Mouse (Mus musculus): ENCODE measurements around the gene Cacna1d. TPM values are rescaled to one million over a fixed set of nuclear protein-coding genes. Genes with fewer than 3 reads are reported as not detected.
A peak's percentile ranks its signal among the peaks of the same experiment; 100 is the strongest.

The Cacna1d gene
- polyA plus RNA-seq, 1 experiment from 2014 or later: 1.2 TPM

- Histone ChIP-seq H3K9me3 (0 out of 2 replicates have a peak, but pooled peaks cover 3% of the 10 kb centered on the region), H3K4me3 (no peak overlapping the region), H3K36me3 (no peaks in the 10 kb centered on the region), H3K27ac (no peak overlapping the region), H3K4me1 (replicated peaks) (no peaks in the 10 kb centered on the region), H3K27me3 (ENCODE audit: insufficient read depth, poor library complexity, severe bottlenecking) (no peaks in the 10 kb centered on the region)
- no peak for DNase-seq (ENCODE audit: low spot score)
- 76% methylated on average over 7 of the region's 7 CpGs for WGBS
These were observed 191.3 kb downstream of the Cacna1d start for GRCm38 (mm10) chr14:30299946-30300345.

DNA sequence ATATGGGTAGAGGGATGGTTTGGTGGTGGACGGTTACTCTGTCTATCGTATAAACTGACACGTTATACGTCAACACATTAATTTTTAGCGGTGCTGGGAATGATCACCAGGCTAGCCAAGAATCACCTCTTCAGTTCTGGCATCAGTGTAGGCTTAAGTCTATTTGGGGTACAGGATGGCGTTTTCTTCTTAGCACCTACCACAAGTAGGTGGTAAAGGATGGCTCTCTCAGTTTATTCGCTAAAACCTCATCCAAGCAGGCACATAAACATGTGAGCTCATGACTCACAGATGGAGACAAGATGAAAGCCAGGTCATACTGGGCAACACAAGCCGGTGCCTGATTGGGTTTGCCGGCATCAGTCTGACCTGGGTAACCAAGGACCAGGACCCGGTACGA lies 193.8 kb downstream of the Cacna1d start:
- H3K27ac ChIP-seq: no peak overlapping the region
- WGBS: 93% methylated on average over 11 of the region's 11 CpGs
- H3K27me3 ChIP-seq (ENCODE audit: insufficient read depth, poor library complexity, severe bottlenecking): no peaks in the 10 kb centered on the region
- no peaks in the 10 kb centered on the region for H3K36me3 ChIP-seq
- H3K9me3 ChIP-seq: no peaks in the 10 kb centered on the region
- no peak for DNase-seq (ENCODE audit: low spot score)
- no peak overlapping the region for H3K4me3 ChIP-seq
- peaks cover 4% of the 10 kb centered on the region; the same call in 1 of the 2 replicates for H3K4me1 ChIP-seq (replicated peaks)

GRCm38 (mm10) chr14:30292135-30292463 lies 199.2 kb downstream of the Cacna1d start:
- no peak overlapping the region for H3K4me3 ChIP-seq
- DNase-seq (ENCODE audit: low spot score): no peak
- H3K36me3 ChIP-seq: no peaks in the 10 kb centered on the region
- peaks cover 16% of the 10 kb centered on the region for H3K4me1 ChIP-seq (replicated peaks)
- H3K9me3 ChIP-seq: no peaks in the 10 kb centered on the region
- 54% methylated on average over 1 of the region's 1 CpGs for WGBS
- H3K27me3 ChIP-seq (ENCODE audit: insufficient read depth, poor library complexity, severe bottlenecking): no peaks in the 10 kb centered on the region
- H3K27ac ChIP-seq: 0 out of 2 replicates have a peak overlapping the region, but pooled peaks have one; percentile 29

GRCm38 (mm10) chr14:30291389-30292134 lies 199.7 kb downstream of the Cacna1d start:
- no peak for DNase-seq (ENCODE audit: low spot score)
- H3K27ac ChIP-seq: 0 out of 2 replicates have a peak overlapping the region, but pooled peaks have one; percentile 29
- 66% methylated on average over 9 of the region's 9 CpGs for WGBS

GRCm38 (mm10) chr14:30284446-30284845 lies 206.8 kb downstream of the Cacna1d start:
- WGBS: 74% methylated on average over 10 of the region's 10 CpGs
- Histone ChIP-seq H3K9me3 (no peaks in the 10 kb centered on the region), H3K27ac (no peak overlapping the region), H3K4me1 (replicated peaks) (no peaks in the 10 kb centered on the region), H3K27me3 (ENCODE audit: insufficient read depth, poor library complexity, severe bottlenecking) (no peaks in the 10 kb centered on the region), H3K4me3 (no peak overlapping the region), H3K36me3 (no peaks in the 10 kb centered on the region)
- no peak for DNase-seq (ENCODE audit: low spot score)

More at GRCm38 (mm10) chr14:30291389-30292134, 199.7 kb downstream of the Cacna1d start:
- Histone ChIP-seq H3K4me3 (no peak overlapping the region), H3K27me3 (ENCODE audit: insufficient read depth, poor library complexity, severe bottlenecking) (no peaks in the 10 kb centered on the region), H3K36me3 (no peaks in the 10 kb centered on the region), H3K9me3 (no peaks in the 10 kb centered on the region), H3K4me1 (replicated peaks) (peaks cover 16% of the 10 kb centered on the region)

GRCm38 (mm10) chr14:30284022-30284421 lies 207.2 kb downstream of the Cacna1d start:
- DNase-seq (ENCODE audit: low spot score): no peak
- no peaks in the 10 kb centered on the region for H3K4me1 ChIP-seq (replicated peaks)
- H3K4me3 ChIP-seq: no peak overlapping the region
- H3K36me3 ChIP-seq: no peaks in the 10 kb centered on the region
- 73% methylated on average over 10 of the region's 10 CpGs for WGBS
- H3K27ac ChIP-seq: no peak overlapping the region
- no peaks in the 10 kb centered on the region for H3K27me3 ChIP-seq (ENCODE audit: insufficient read depth, poor library complexity, severe bottlenecking)
- no peaks in the 10 kb centered on the region for H3K9me3 ChIP-seq

- Histone ChIP-seq H3K27ac (no peak overlapping the region), H3K4me1 (replicated peaks) (no peaks in the 10 kb centered on the region), H3K9me3 (no peaks in the 10 kb centered on the region), H3K27me3 (ENCODE audit: insufficient read depth, poor library complexity, severe bottlenecking) (no peaks in the 10 kb centered on the region), H3K4me3 (no peak overlapping the region), H3K36me3 (no peaks in the 10 kb centered on the region)
- 86% methylated on average over 9 of the region's 9 CpGs for WGBS
- no peak for DNase-seq (ENCODE audit: low spot score)
These were observed 215.7 kb downstream of the Cacna1d start for GRCm38 (mm10) chr14:30275572-30275971.

GRCm38 (mm10) chr14:30272976-30273375 lies 218.3 kb downstream of the Cacna1d start:
- no peak overlapping the region for H3K27ac ChIP-seq
- H3K4me3 ChIP-seq: no peak overlapping the region
- H3K4me1 ChIP-seq (replicated peaks): no peaks in the 10 kb centered on the region
- DNase-seq (ENCODE audit: low spot score): no peak
- no peaks in the 10 kb centered on the region for H3K36me3 ChIP-seq
- 76% methylated on average over 4 of the region's 4 CpGs for WGBS
- H3K27me3 ChIP-seq (ENCODE audit: insufficient read depth, poor library complexity, severe bottlenecking): no peaks in the 10 kb centered on the region
- no peaks in the 10 kb centered on the region for H3K9me3 ChIP-seq

GRCm38 (mm10) chr14:30272523-30272922 lies 218.7 kb downstream of the Cacna1d start:
- WGBS: 81% methylated on average over 5 of the region's 5 CpGs
- Histone ChIP-seq H3K27me3 (ENCODE audit: insufficient read depth, poor library complexity, severe bottlenecking) (no peaks in the 10 kb centered on the region), H3K9me3 (no peaks in the 10 kb centered on the region), H3K27ac (no peak overlapping the region), H3K36me3 (no peaks in the 10 kb centered on the region), H3K4me1 (replicated peaks) (no peaks in the 10 kb centered on the region), H3K4me3 (no peak overlapping the region)
- DNase-seq (ENCODE audit: low spot score): no peak

GRCm38 (mm10) chr14:30271856-30272255 lies 219.4 kb downstream of the Cacna1d start:
- 85% methylated on average over 8 of the region's 8 CpGs for whole genome bisulfite sequencing
- no peak for DNase-seq (ENCODE audit: low spot score)

GRCm38 (mm10) chr14:30270350-30270749 lies 220.9 kb downstream of the Cacna1d start:
- no peak overlapping the region for H3K4me3 ChIP-seq

More at GRCm38 (mm10) chr14:30271856-30272255, 219.4 kb downstream of the Cacna1d start:
- H3K9me3 ChIP-seq: no peaks in the 10 kb centered on the region
- H3K27ac ChIP-seq: no peak overlapping the region
- H3K4me1 ChIP-seq (replicated peaks): no peaks in the 10 kb centered on the region
- H3K4me3 ChIP-seq: no peak overlapping the region
- H3K36me3 ChIP-seq: no peaks in the 10 kb centered on the region
- H3K27me3 ChIP-seq (ENCODE audit: insufficient read depth, poor library complexity, severe bottlenecking): no peaks in the 10 kb centered on the region

DNA sequence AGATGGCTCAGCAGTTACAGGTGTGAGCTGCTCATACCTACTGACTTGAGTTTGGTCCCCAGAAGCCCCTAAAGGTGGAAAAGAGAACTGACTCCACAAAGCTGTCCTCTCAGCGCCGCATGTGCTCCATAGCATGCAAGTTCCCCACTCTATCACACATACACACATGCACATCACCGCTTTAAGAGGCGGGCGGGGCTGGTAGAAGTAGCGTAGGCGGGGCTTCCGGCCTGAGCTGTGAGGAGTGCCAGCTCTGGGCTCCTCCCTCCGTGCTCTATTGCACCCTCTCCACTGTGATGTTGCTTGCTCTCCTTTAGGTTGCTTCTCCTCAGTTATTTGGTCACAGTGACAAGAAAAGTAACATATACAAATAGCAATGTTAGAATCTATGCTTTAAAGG lies 225.5 kb downstream of the Cacna1d start:
- H3K27me3 ChIP-seq (ENCODE audit: insufficient read depth, poor library complexity, severe bottlenecking): no peaks in the 10 kb centered on the region
- H3K27ac ChIP-seq: no peak overlapping the region
- no peak overlapping the region for H3K4me3 ChIP-seq
- DNase-seq (ENCODE audit: low spot score): no peak
- no peaks in the 10 kb centered on the region for H3K9me3 ChIP-seq
- 76% methylated on average over 9 of the region's 9 CpGs for WGBS
- no peaks in the 10 kb centered on the region for H3K36me3 ChIP-seq
- no peaks in the 10 kb centered on the region for H3K4me1 ChIP-seq (replicated peaks)

More at GRCm38 (mm10) chr14:30270350-30270749, 220.9 kb downstream of the Cacna1d start:
- Histone ChIP-seq H3K36me3 (no peaks in the 10 kb centered on the region), H3K4me1 (replicated peaks) (no peaks in the 10 kb centered on the region), H3K27ac (no peak overlapping the region), H3K9me3 (no peaks in the 10 kb centered on the region), H3K27me3 (ENCODE audit: insufficient read depth, poor library complexity, severe bottlenecking) (no peaks in the 10 kb centered on the region)
- no peak for DNase-seq (ENCODE audit: low spot score)
- whole genome bisulfite sequencing: 85% methylated on average over 5 of the region's 5 CpGs

DNA sequence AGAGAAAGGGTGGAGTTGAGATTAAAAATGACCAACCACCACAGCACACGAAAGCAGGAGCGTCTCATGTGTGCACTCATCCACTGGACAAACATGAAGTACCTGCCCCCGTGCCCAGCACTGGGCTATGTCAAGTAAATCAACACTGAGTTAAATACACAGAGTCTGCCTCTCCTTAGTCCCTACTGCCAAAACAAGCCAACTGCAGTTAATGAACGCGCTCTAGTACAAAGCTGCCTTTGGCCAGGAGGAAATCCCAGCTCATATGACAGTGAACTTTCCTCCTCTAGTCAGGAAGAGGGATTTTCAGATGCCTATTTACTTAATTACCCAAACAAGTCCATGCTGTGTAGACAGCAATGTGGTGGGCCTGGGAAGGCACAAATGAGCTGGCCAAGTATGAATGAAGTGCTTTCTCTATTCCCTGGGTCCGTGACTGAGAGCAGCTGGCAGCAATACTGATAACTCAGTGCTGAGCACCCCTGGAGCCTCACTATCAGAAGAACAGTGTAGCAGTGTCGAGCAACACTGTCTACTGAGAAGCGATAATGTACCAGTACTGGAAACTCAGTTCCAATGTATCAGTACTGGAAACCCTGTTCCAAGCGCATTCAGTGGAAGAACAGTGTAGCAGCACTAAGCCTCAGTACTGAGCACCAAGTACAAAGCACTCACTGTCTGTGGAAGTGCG lies 229.5 kb downstream of the Cacna1d start:
- 85% methylated on average over 10 of the region's 10 CpGs for WGBS
- no peak overlapping the region for H3K4me3 ChIP-seq
- DNase-seq (ENCODE audit: low spot score): no peak
- H3K27ac ChIP-seq: no peak overlapping the region
- no peaks in the 10 kb centered on the region for H3K36me3 ChIP-seq
- no peaks in the 10 kb centered on the region for H3K27me3 ChIP-seq (ENCODE audit: insufficient read depth, poor library complexity, severe bottlenecking)
- no peaks in the 10 kb centered on the region for H3K9me3 ChIP-seq
- peaks cover 11% of the 10 kb centered on the region; the same call in 1 of the 2 replicates for H3K4me1 ChIP-seq (replicated peaks)
